Mouse (Mus musculus) liver, embryonic 11.5 days (tissue): ENCODE measurements around the gene 4931406C07Rik. TPM values are rescaled to one million over a fixed set of nuclear protein-coding genes. Genes with fewer than 3 reads are reported as not detected.

Experiments
- ATAC-seq: fragments of 200-750 bp; cut with Nextera tagmentation; replicated peaks from 2 replicates; pipeline ENCODE4 v1.8.0; 2017; ENCODE audit warnings: moderate number of reproducible peaks, mild to moderate bottlenecking, moderate TSS enrichment, moderate library complexity; ENCODE audit not compliant: low FRiP score
- DNase-seq: peaks from one replicate; pipeline ENCODE4 v3.0.0-alpha.2; 2017; ENCODE audit warnings: low spot score
- H3K27ac ChIP-seq: fragments of 300-500 bp; sonication (generic); 2 replicates; pipeline ENCODE4 v1.5.1; 2014; ENCODE audit warnings: mild to moderate bottlenecking, low read depth, low read length, control low read depth
- H3K27me3 ChIP-seq: fragments of 300-500 bp; sonication (generic); replicated peaks from 2 replicates; pipeline ENCODE4 v1.6.1; 2014; ENCODE audit warnings: low read length, mixed read lengths; ENCODE audit not compliant: control insufficient read depth, insufficient read depth
- H3K36me3 ChIP-seq: fragments of 300-500 bp; sonication (generic); 2 replicates; pipeline ENCODE4 v1.6.1; 2014; ENCODE audit warnings: mild to moderate bottlenecking, low read length, moderate library complexity, mixed read lengths; ENCODE audit not compliant: control insufficient read depth, insufficient read depth
- H3K4me1 ChIP-seq: fragments of 300-500 bp; sonication (generic); replicated peaks from 2 replicates; pipeline ENCODE4 v1.6.1; 2014; ENCODE audit warnings: low read length, mixed read lengths; ENCODE audit not compliant: control insufficient read depth, insufficient read depth
- H3K4me2 ChIP-seq: fragments of 300-500 bp; sonication (generic); 2 replicates; pipeline ENCODE4 v1.6.1; 2014; ENCODE audit warnings: mild to moderate bottlenecking, control low read depth, moderate library complexity
- H3K4me3 ChIP-seq: fragments of 300-500 bp; sonication (generic); 2 replicates; pipeline ENCODE4 v1.5.1; 2014; ENCODE audit warnings: low read depth, low read length, control low read depth
- H3K9ac ChIP-seq: fragments of 300-500 bp; sonication (generic); 2 replicates; pipeline ENCODE4 v1.6.1; 2014; ENCODE audit warnings: low read depth, low read length, control low read depth
- H3K9me3 ChIP-seq: fragments of 300-500 bp; sonication (generic); 2 replicates; pipeline ENCODE4 v1.6.1; 2016; ENCODE audit warnings: low read length, inconsistent platforms, mixed read lengths; ENCODE audit not compliant: control insufficient read depth
- WGBS: fragments of 180-500 bp; shearing (Covaris S2); extraction: QIAGEN DNeasy Blood & Tissue Kit; methylation state at CpG from one replicate; pipeline ENCODE4 v1.1.7; 2014; 5-methylcytosine and 5-hydroxymethylcytosine counted together
- microRNA-seq: library from miRNA; unstranded; fragments of <30 nt; microRNA quantifications from one replicate; pipeline ENCODE4, GENCODE M21; 2017; ENCODE audit warnings: borderline number of aligned reads
- polyA plus RNA-seq: library from polyadenylated mRNA; unstranded; fragments of >200 nt; fragmentation: Nextera tagmentation; extraction: Ambion mirVana; gene quantifications from 2 replicates; pipeline ENCODE4 v1.2.1, GENCODE M21; 2014

Gene 4931406C07Rik
- polyA plus RNA-seq, 1 experiment from 2014 or later, result 4.5 TPM

DNA sequence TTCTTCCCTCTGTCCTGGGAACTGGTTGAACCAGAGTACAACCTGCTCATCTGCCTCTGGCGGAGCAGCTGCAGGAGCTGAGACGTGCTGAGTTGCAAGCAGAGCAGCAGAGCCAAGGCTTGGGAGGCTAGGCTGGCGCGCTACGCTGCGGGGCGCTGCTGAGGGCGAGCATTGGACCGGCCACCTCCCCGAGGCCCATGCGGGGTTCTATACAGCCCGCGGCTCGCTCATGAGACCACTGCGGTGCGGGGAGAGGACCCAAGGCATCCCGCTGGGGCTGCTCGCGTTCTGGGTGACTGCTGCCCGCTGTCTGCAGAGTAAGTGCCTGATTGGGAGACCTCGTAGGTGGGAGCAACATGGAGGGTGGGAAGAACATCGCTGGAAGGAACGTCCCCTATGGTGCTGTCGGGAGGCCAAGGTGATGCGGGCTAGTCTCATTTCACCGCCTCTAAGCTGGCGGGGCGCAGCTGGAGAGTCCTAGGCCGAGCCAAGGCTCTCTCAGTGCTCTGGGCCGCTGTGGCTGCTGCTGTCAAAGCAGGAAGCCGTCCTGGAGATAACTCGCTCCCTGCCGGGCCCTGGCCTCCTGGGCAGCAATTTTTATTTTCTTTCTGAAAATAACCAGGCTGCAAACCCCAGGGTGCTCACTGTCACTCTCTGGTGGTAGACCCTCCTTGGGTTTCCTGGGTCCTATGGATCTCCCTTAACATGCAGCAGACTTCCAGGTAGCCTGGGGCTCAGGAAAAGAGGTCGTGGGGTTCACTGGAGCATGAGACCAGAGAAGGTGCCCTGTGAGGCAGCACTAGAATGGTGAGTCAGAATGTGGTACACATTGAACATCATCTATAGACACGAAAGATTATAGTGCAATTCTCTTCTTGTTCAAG lies 67.0 kb downstream of the 4931406C07Rik start, which contains the start of gene Vstm5:
Gene Vstm5 (plus strand): TSS at position 4 of the 884 bp plus-strand sequence.
- DNase-seq (peak; percentile 60), ATAC-seq (peak; percentile 68)
- Histone ChIP-seq H3K9ac (peak within 1 kb of the TSS; percentile 27), H3K4me3 (peak within 1 kb of the TSS; percentile 52), H3K36me3 (no peaks in the 10 kb centered on the region), H3K9me3 (no peaks in the 10 kb centered on the region), H3K4me2 (peak within 1 kb of the TSS; percentile 83), H3K4me1 (peaks cover 2% of the 10 kb centered on the region; the same call in 1 of the 2 replicates), H3K27me3 (peaks cover 4% of the 10 kb centered on the region), H3K27ac (no peak within 1 kb of the TSS)
- WGBS, result 4% methylated on average over 35 of the region's 35 CpGs

DNA sequence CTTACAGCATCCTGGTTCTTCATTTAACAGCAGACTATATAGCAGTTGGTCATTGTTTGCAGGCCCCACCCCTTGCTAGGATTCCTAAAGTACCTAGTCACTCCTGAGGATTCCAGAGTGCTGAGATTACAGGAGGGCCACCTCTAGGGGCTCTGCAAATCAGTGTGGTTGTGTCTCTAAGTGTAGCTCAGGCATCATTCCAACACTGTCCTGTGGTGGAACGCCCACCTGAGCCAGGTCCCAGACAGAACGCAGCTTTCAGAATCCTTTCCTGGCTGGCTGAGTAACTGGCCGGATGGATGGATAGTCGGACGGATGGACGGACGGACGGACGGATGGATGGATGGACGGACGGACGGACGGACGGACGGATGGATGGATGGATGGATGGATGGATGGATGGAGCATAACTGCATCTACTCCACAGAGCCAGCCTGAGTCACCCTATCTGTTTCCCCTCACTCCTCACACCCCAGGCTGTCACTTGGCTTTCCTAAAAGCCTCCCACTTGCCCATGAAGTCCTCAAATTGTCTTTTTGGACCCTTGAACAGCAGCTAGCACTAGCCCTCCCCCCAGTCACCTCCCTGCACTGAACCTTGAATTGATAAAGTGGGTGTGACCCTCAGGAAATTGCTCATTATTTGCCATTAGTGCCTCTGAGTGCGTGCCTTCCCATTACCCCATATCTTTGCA lies 67.8 kb downstream of the 4931406C07Rik start:
- H3K36me3 ChIP-seq, result no peaks in the 10 kb centered on the region
- ATAC-seq, result 0 out of 2 replicates have a peak, but pooled peaks have one; percentile 10
- H3K9ac ChIP-seq, result no peak overlapping the region; the same call in 1 of the 2 replicates
- H3K9me3 ChIP-seq, result no peaks in the 10 kb centered on the region
- H3K27ac ChIP-seq, result no peak overlapping the region
- peak overlapping the region; percentile 83 for H3K4me2 ChIP-seq
- 62% methylated on average over 16 of the region's 16 CpGs for WGBS
- peaks cover 4% of the 10 kb centered on the region for H3K27me3 ChIP-seq
- peak overlapping the region; percentile 52 for H3K4me3 ChIP-seq
- H3K4me1 ChIP-seq, result peaks cover 2% of the 10 kb centered on the region; the same call in 1 of the 2 replicates
- DNase-seq, result peak; percentile 28

DNA sequence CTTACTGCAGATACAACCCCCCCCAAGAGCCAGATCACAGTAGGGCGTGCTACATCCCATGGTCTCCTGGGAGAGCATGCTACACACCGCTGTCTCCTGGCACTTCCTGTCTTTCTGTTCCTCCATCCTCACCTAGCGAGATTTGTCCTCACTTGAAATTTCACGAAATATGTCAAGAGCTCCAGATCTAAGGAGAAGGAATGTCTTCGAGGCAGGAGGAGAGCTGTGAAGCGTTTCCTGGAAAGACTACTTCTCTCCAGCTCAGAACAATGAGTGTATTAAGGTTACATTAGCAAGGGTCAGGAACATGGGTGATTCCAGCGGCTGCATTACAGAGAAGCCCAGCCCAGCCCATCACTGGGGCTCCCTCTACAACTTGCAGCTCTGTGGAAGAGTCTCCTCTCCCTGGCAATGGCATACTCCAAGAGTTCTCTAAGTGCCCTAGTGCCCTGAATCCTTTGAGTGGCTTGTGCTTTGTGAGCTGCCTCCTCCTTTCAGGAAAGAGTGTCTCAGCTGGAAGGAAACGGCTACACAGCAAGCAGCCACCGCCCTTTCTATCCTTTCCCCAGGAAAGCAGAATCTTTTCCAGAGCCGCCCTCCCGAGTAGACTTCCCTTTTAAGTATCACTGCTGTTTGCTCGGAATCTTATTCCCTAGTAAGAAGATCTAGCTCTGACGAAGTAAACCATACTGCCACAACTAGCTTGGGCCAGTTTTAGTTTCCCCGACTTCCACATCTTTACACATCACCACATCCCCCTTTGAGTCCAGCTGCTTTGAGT lies 68.5 kb downstream of the 4931406C07Rik start:
- Histone ChIP-seq H3K4me1 (peaks cover 2% of the 10 kb centered on the region; the same call in 1 of the 2 replicates), H3K9ac (no peak overlapping the region)

DNA sequence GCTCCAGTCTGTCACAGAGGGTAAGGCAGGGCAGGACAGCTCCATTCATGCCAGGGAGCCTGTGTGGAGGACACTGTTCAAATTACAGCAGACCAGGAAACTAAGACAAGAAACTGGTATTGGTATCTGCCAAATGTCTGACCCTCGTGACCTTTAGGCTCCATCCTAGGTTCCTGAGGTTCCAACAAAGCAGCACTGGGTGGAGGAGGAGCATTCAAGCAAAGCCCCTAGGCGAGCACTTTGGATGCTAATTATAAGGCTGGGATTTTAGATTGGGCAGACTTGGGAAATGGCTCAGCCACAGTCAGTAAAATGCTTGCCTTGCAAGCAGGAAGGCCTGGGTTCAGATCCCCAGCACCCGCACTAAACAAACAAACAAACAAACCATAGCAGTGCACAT lies 70.3 kb downstream of the 4931406C07Rik start:
- H3K27ac ChIP-seq, result no peak overlapping the region
- WGBS, result 78% methylated on average over 3 of the region's 3 CpGs
- peaks cover 4% of the 10 kb centered on the region for H3K27me3 ChIP-seq
- DNase-seq, result peak; percentile 17
- no peak for ATAC-seq
- no peak overlapping the region for H3K4me3 ChIP-seq
- no peaks in the 10 kb centered on the region for H3K36me3 ChIP-seq
- H3K9me3 ChIP-seq, result no peaks in the 10 kb centered on the region
- H3K4me2 ChIP-seq, result no peak overlapping the region
- no peak overlapping the region for H3K9ac ChIP-seq
- H3K4me1 ChIP-seq, result peaks cover 2% of the 10 kb centered on the region; the same call in 1 of the 2 replicates

More for the DNA sequence above, 68.5 kb downstream of the 4931406C07Rik start:
- Histone ChIP-seq H3K9me3 (no peaks in the 10 kb centered on the region), H3K4me2 (no peak overlapping the region), H3K4me3 (no peak overlapping the region), H3K36me3 (no peaks in the 10 kb centered on the region), H3K27me3 (peaks cover 4% of the 10 kb centered on the region), H3K27ac (no peak overlapping the region)
- 45% methylated on average over 14 of the region's 14 CpGs for WGBS
- ATAC-seq (no peak), DNase-seq (peak; percentile 27)

DNA sequence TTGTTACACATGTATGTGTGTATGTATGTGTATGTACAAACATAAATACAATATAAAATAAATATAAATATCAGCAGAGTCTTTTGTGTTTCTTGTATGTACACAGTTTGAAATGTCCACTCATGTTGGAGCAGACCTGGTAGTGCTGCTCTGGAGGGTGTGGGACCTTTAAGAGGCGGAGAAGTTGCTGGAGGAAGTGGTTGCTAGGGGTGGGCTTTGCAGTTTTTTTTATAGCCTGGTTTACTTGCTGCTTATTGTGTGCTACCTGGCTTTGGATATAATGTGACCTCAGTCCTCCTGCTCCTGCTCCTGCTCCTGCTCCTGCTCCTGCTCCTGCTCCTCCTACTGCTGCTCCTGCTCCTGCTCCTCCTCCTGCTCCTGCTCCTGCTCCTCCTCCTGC lies 72.6 kb downstream of the 4931406C07Rik start:
- Histone ChIP-seq H3K4me3 (no peak overlapping the region), H3K9me3 (no peaks in the 10 kb centered on the region), H3K27ac (no peak overlapping the region), H3K4me2 (no peak overlapping the region), H3K27me3 (peaks cover 4% of the 10 kb centered on the region), H3K36me3 (no peaks in the 10 kb centered on the region), H3K4me1 (no peaks in the 10 kb centered on the region), H3K9ac (no peak overlapping the region)
- DNase-seq (peak; percentile 11), ATAC-seq (no peak)
- 86% methylated on average over 1 of the region's 1 CpGs for WGBS

Small RNA genes within 50 kb of the gene (microRNA-seq; reads per million reads assigned to microRNA genes)
- gene Gm49349, result 1.4 reads per million
- gene mmu-mir-7650, result 4.2 reads per million, percentile 9 among the genes with 10 or more reads in this experiment

Other genes with a start within 250 kb of the 4931406C07Rik start
- not detected in 2 replicates for gene Hephl1, start 194.3 kb downstream of the 4931406C07Rik start, polyA plus RNA-seq
- 0.84 and 1.4 TPM in 2 replicates for gene Vstm5, start 67.4 kb downstream of the 4931406C07Rik start, polyA plus RNA-seq
- 41.9 and 47.3 TPM in 2 replicates for gene Med17, start 26.5 kb downstream of the 4931406C07Rik start, polyA plus RNA-seq
- gene Taf1d, start 234 bp downstream of the 4931406C07Rik start, polyA plus RNA-seq, result 95.1 and 110 TPM in 2 replicates
- gene Cep295, start 51.3 kb upstream of the 4931406C07Rik start, polyA plus RNA-seq, result 23.5 and 24.5 TPM in 2 replicates
- 4.5 and 6.6 TPM in 2 replicates for gene Smco4, start 187.0 kb upstream of the 4931406C07Rik start, polyA plus RNA-seq